Mouse (Mus musculus): ENCODE data around the gene Tmem135. TPM values are rescaled to one million over a fixed set of nuclear protein-coding genes. Genes with fewer than 3 reads are reported as not detected.

Gene Tmem135
- 22.5 and 22.6 TPM in 2 replicates for polyA plus RNA-seq (2011; ENCODE audit: insufficient read length, low read depth, missing spikeins)

GRCm38 (mm10) chr7:89404081-89404733 is at the start of gene Tmem135, which contains the start of gene Fzd4:
Gene Tmem135, minus strand, starts transcription at chr7:89404222.
Gene Fzd4, plus strand, starts transcription at chr7:89404355.
- H3K27ac ChIP-seq (ENCODE audit: insufficient read depth, low read length), result no peak within 1 kb of the TSS
- H3K4me3 ChIP-seq (ENCODE audit: insufficient read depth, low read length), result peak within 1 kb of the TSS; percentile 68
- no peaks in the 10 kb centered on the region for H3K4me1 ChIP-seq (ENCODE audit: control insufficient read depth, insufficient read depth, low read length)
- no peak for TF ChIP-seq CTCF (IDR thresholded peaks at IDR 0.05; ENCODE audit: borderline replicate concordance, insufficient read depth, low read length)
- peak; percentile 68 for TF ChIP-seq POLR2A (IDR thresholded peaks at IDR 0.05; ENCODE audit: low read depth, low read length)

GRCm38 (mm10) chr7:89450312-89450711 is 46.3 kb upstream of the Tmem135 start:
- TF ChIP-seq POLR2A (IDR thresholded peaks at IDR 0.05; ENCODE audit: low read depth, low read length), result no peak
- TF ChIP-seq CTCF (IDR thresholded peaks at IDR 0.05; ENCODE audit: borderline replicate concordance, insufficient read depth, low read length), result no peak
- H3K27ac ChIP-seq (ENCODE audit: insufficient read depth, low read length), result no peak overlapping the region
- no peak overlapping the region for H3K4me3 ChIP-seq (ENCODE audit: insufficient read depth, low read length)
- peaks cover under 1% of the 10 kb centered on the region; the same call in 1 of the 2 replicates for H3K4me1 ChIP-seq (ENCODE audit: control insufficient read depth, insufficient read depth, low read length)

- Histone ChIP-seq H3K27ac (ENCODE audit: insufficient read depth, low read length) (no peak overlapping the region), H3K4me3 (ENCODE audit: insufficient read depth, low read length) (no peak overlapping the region), H3K4me1 (ENCODE audit: control insufficient read depth, insufficient read depth, low read length) (peaks cover 9% of the 10 kb centered on the region)
- TF ChIP-seq POLR2A (IDR thresholded peaks at IDR 0.05; ENCODE audit: low read depth, low read length) (no peak), CTCF (IDR thresholded peaks at IDR 0.05; ENCODE audit: borderline replicate concordance, insufficient read depth, low read length) (no peak)
Measured at GRCm38 (mm10) chr7:89445137-89445536, 41.1 kb upstream of the Tmem135 start.

GRCm38 (mm10) chr7:89442242-89442641 is 38.2 kb upstream of the Tmem135 start:
- Histone ChIP-seq H3K27ac (ENCODE audit: insufficient read depth, low read length) (no peak overlapping the region), H3K4me1 (ENCODE audit: control insufficient read depth, insufficient read depth, low read length) (peaks cover 9% of the 10 kb centered on the region), H3K4me3 (ENCODE audit: insufficient read depth, low read length) (no peak overlapping the region)
- TF ChIP-seq CTCF (IDR thresholded peaks at IDR 0.05; ENCODE audit: borderline replicate concordance, insufficient read depth, low read length), result no peak
- no peak for TF ChIP-seq POLR2A (IDR thresholded peaks at IDR 0.05; ENCODE audit: low read depth, low read length)

GRCm38 (mm10) chr7:89441291-89441690 is 37.3 kb upstream of the Tmem135 start:
- Histone ChIP-seq H3K27ac (ENCODE audit: insufficient read depth, low read length) (no peak overlapping the region), H3K4me3 (ENCODE audit: insufficient read depth, low read length) (no peak overlapping the region), H3K4me1 (ENCODE audit: control insufficient read depth, insufficient read depth, low read length) (peaks cover 9% of the 10 kb centered on the region)
- TF ChIP-seq POLR2A (IDR thresholded peaks at IDR 0.05; ENCODE audit: low read depth, low read length) (no peak), CTCF (IDR thresholded peaks at IDR 0.05; ENCODE audit: borderline replicate concordance, insufficient read depth, low read length) (no peak)

GRCm38 (mm10) chr7:89437589-89437988 is 33.6 kb upstream of the Tmem135 start:
- TF ChIP-seq POLR2A (IDR thresholded peaks at IDR 0.05; ENCODE audit: low read depth, low read length) (no peak), CTCF (IDR thresholded peaks at IDR 0.05; ENCODE audit: borderline replicate concordance, insufficient read depth, low read length) (no peak)
- Histone ChIP-seq H3K4me3 (ENCODE audit: insufficient read depth, low read length) (no peak overlapping the region), H3K4me1 (ENCODE audit: control insufficient read depth, insufficient read depth, low read length) (peaks cover 7% of the 10 kb centered on the region), H3K27ac (ENCODE audit: insufficient read depth, low read length) (no peak overlapping the region)

GRCm38 (mm10) chr7:89436404-89436803 is 32.4 kb upstream of the Tmem135 start:
- Histone ChIP-seq H3K27ac (ENCODE audit: insufficient read depth, low read length) (no peak overlapping the region), H3K4me3 (ENCODE audit: insufficient read depth, low read length) (no peak overlapping the region), H3K4me1 (ENCODE audit: control insufficient read depth, insufficient read depth, low read length) (peaks cover 5% of the 10 kb centered on the region)
- TF ChIP-seq POLR2A (IDR thresholded peaks at IDR 0.05; ENCODE audit: low read depth, low read length), result no peak
- no peak for TF ChIP-seq CTCF (IDR thresholded peaks at IDR 0.05; ENCODE audit: borderline replicate concordance, insufficient read depth, low read length)

- H3K4me3 ChIP-seq (ENCODE audit: insufficient read depth, low read length), result no peak overlapping the region
- no peak for TF ChIP-seq CTCF (IDR thresholded peaks at IDR 0.05; ENCODE audit: borderline replicate concordance, insufficient read depth, low read length)
- TF ChIP-seq POLR2A (IDR thresholded peaks at IDR 0.05; ENCODE audit: low read depth, low read length), result no peak
- no peaks in the 10 kb centered on the region for H3K4me1 ChIP-seq (ENCODE audit: control insufficient read depth, insufficient read depth, low read length)
- H3K27ac ChIP-seq (ENCODE audit: insufficient read depth, low read length), result no peak overlapping the region
Measured at GRCm38 (mm10) chr7:89433893-89434616, 30.0 kb upstream of the Tmem135 start.

GRCm38 (mm10) chr7:89433193-89433892 is 29.3 kb upstream of the Tmem135 start:
- TF ChIP-seq CTCF (IDR thresholded peaks at IDR 0.05; ENCODE audit: borderline replicate concordance, insufficient read depth, low read length) (no peak), POLR2A (IDR thresholded peaks at IDR 0.05; ENCODE audit: low read depth, low read length) (no peak)
- Histone ChIP-seq H3K4me1 (ENCODE audit: control insufficient read depth, insufficient read depth, low read length) (no peaks in the 10 kb centered on the region), H3K27ac (ENCODE audit: insufficient read depth, low read length) (no peak overlapping the region), H3K4me3 (ENCODE audit: insufficient read depth, low read length) (no peak overlapping the region)

All from embryonic fibroblast, embryonic 13.5 days (primary cell).